Mouse (Mus musculus) ES-Bruce4 (cell line): Measurements from ENCODE around the gene Bhlhb9. TPM values are rescaled to one million over a fixed set of nuclear protein-coding genes. Genes with fewer than 3 reads are reported as not detected.
"Not testable (repeated sequence)": the region's sequence is repeated elsewhere in the genome, so short reads cannot be mapped to it uniquely, and the experiment has no call there.

ENCODE experiments used
- H3K27ac ChIP-seq: 2 replicates; pipeline ENCODE4 v1.5.1; 2012; ENCODE audit warnings: low read length, inconsistent platforms; ENCODE audit not compliant: insufficient read depth
- H3K27me3 ChIP-seq: 2 replicates; pipeline ENCODE4 v1.6.1; 2012; ENCODE audit warnings: mild to moderate bottlenecking, low read length, inconsistent platforms; ENCODE audit not compliant: control insufficient read depth, poor library complexity, insufficient read depth, severe bottlenecking
- H3K36me3 ChIP-seq: 2 replicates; pipeline ENCODE4 v1.6.1; 2012; ENCODE audit warnings: inconsistent platforms, mild to moderate bottlenecking, low read length, moderate library complexity; ENCODE audit not compliant: control insufficient read depth, poor library complexity, insufficient read depth, severe bottlenecking
- H3K4me1 ChIP-seq: one replicate; pipeline ENCODE4 v1.8.1; 2011; ENCODE audit warnings: low read length; ENCODE audit not compliant: control insufficient read depth, insufficient read depth
- H3K4me3 ChIP-seq: 2 replicates; pipeline ENCODE4 v1.5.1; 2011; ENCODE audit warnings: low read depth, mild to moderate bottlenecking, low read length
- H3K9ac ChIP-seq: 2 replicates; pipeline ENCODE4 v1.6.1; 2012; ENCODE audit warnings: low read depth, mild to moderate bottlenecking, inconsistent platforms; ENCODE audit not compliant: poor library complexity, severe bottlenecking
- H3K9me3 ChIP-seq: replicated peaks from 2 replicates; pipeline ENCODE4 v1.6.1; 2012; ENCODE audit warnings: mild to moderate bottlenecking, low read length, inconsistent platforms; ENCODE audit not compliant: control insufficient read depth, poor library complexity, insufficient read depth, severe bottlenecking
- CTCF ChIP-seq: IDR thresholded peaks from one replicate; pipeline ENCODE4 v1.8.1; 2011; ENCODE audit warnings: low read depth, low read length
- EP300 ChIP-seq: IDR thresholded peaks from 2 replicates; pipeline ENCODE4 v1.6.1; 2011; ENCODE audit warnings: low read depth, low read length; ENCODE audit not compliant: insufficient read depth
- POLR2A ChIP-seq: IDR thresholded peaks from one replicate; pipeline ENCODE4 v1.8.1; 2011; ENCODE audit warnings: low read length; ENCODE audit not compliant: insufficient read depth
- polyA plus RNA-seq: library from polyadenylated mRNA; stranded (reverse); fragments of >200 nt; gene quantifications from 2 replicates; pipeline ENCODE4 v1.2.4, GENCODE M21; 2011; ENCODE audit warnings: low read depth; ENCODE audit not compliant: missing spikeins, insufficient read depth, insufficient read length

The Bhlhb9 gene
- polyA plus RNA-seq, 1 experiment = 29.8 TPM

DNA sequence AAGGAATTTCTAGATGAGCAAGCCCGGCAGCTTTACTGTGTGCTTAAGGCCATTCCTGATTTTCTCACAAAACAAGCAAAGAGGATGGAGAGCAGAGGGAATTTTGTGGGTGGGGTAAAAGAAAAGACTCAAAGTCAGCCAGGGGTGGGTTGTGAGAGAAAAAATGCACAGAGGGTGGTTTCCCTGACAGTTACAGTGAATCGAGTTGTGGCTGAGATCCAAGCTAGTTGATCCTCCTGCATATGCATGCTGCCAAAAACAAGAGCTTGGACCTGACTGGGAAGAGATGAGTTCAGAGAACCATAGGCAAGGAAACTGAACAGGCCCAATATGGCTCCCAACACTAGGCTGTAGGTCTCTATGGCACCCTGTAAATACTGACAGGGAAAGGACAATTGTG lies 40.5 kb downstream of the Bhlhb9 start:
- Histone ChIP-seq H3K9ac (no peak overlapping the region), H3K4me1 (no peaks in the 10 kb centered on the region), H3K27me3 (no peaks in the 10 kb centered on the region), H3K36me3 (no peaks in the 10 kb centered on the region), H3K27ac (no peak overlapping the region), H3K9me3 (no peaks in the 10 kb centered on the region), H3K4me3 (no peak overlapping the region)
- no peak for TF ChIP-seq CTCF
- TF ChIP-seq POLR2A = no peak
- TF ChIP-seq EP300 = no peak

DNA sequence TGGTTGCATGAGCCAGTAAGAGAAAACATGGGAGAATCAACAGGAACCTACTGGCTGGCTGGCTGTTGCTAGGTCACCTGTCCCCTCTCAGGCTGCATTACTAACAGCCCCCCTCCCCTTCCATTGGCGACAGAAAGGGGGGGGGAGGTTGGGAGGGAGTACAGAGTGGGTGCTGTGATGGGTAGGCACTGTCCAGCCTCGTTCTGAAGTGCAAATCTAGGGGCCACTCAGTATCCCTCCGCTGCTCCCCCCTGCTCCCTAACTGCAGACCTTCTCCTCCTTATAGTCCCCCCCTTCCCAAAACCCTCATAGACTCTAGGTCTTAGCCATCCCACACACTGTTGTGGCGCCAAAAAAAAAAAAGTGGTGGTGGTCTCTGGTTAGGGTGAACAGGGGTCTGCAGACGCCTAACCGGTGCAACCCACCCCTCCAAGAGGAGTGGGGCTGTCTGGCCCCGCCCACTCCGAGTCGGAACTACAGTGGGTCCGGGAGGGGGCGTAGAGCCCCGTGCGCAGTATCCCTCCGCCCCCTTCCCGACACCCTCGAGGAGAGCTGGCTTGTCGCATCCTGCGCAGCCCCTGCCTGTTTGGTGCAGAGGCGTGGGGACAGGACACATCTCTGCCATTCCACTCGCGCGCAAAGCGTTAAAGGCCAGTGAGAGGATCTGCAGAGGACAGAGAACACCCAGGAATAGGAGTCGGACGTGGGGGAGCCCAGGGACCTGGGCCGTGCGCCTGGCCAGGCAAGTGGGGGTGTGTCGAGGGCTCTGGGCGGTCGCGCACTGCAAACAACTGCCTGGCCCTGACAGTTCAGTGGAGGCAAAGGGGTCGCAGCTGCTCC lies 41.3 kb downstream of the Bhlhb9 start, which contains the start of gene Gprasp2:
Gene Gprasp2 (plus strand): TSS at position 514 of the 840 bp plus-strand sequence.
- not testable (repeated sequence) for H3K36me3 ChIP-seq, H3K4me1 ChIP-seq, H3K27ac ChIP-seq, H3K9me3 ChIP-seq, H3K27me3 ChIP-seq
- H3K4me3 ChIP-seq = peak within 1 kb of the TSS; percentile 88
- peak within 1 kb of the TSS; percentile 77 for H3K9ac ChIP-seq

DNA sequence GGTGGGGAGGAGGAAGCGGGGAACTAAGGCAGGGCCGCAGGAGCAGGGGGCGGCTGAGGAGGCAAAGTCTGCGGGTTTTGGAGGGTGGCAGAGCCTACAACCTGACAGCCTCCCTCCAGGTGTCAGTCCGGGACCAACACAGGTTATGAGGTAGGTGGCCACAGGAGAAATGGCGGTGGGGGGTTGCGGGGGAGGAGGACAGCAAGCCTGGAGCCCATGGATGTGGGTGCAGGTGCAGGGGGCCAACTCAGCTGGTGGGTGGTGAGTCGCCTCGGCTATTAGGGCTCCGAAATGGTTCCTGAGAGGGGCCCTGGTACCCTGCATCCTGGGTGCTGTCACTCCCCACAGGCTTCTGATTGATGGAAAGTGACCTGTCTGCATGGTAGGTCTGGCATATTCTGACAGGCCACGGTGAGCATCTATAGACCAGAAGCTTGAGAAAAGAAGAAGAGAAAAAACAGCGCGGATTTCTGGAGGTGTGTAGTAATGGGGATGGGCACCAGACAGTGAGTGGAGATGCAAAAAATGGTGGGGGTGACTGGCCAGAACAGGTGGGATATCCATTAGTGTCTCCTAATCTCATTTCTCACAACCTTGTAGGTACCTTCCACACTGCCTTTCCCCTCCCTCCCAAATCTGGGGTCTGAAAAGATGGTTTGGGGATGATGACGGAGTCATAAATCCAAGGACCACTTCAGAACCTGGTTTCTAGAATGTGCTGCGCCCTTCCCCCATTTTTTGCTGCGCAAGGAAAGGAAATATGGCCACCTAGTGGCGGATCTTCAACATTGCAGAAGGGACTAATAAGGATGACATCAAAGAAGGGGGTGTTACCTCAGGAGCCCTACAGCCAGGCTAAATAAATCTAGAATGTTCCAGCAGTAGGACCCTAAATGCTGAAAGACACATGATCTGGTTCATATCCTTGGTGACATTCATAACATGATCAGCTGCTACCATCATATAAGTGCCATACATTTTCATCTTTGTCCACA lies 42.3 kb downstream of the Bhlhb9 start:
- H3K27me3 ChIP-seq, H3K9me3 ChIP-seq, H3K4me1 ChIP-seq, H3K36me3 ChIP-seq, H3K27ac ChIP-seq: not testable (repeated sequence)
- Histone ChIP-seq H3K9ac (peak overlapping the region; percentile 77), H3K4me3 (peak overlapping the region; percentile 88)

DNA sequence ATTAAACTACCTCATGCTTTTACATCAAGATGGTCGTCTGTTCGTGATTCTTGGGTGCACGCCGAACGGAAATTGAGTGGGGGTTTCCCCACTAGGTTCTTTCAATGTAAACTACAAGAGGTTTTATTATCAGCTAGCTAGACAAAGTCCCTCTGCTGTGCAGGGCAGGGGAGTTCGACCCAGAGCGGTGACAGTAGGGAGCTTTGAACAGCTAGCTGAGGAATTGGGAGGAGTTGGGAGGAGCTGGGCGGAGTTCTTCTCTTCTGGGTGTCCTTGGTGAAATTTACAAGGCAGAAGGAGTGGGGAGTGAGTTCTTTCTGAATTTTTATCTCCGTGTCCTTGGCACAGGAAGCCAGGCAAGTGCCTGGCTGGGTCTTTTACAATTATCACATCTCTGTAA lies 69.4 kb downstream of the Bhlhb9 start:
- H3K27me3 ChIP-seq, H3K9ac ChIP-seq, H3K4me1 ChIP-seq, H3K4me3 ChIP-seq, H3K9me3 ChIP-seq, H3K27ac ChIP-seq, H3K36me3 ChIP-seq: not testable (repeated sequence)

DNA sequence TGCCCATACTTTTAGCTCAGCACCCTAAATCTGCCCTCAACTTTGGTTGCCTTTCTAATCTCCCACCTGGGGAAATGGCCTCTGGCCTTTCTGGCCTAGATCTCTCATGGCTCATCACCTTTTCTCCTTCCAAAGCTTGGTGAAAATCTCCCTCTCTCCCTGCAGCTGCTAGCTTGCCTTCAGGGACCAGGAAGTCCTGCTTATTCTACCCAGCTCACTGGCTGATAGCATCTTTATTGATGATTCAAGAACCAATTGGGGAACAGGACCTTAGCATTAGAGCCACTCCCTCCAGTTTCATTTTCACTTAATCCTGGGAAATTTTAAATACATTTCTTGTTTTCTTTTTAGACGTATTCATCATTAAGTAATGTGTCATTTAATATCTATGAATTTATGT lies 79.3 kb downstream of the Bhlhb9 start:
- Histone ChIP-seq H3K27me3 (no peaks in the 10 kb centered on the region), H3K9me3 (no peaks in the 10 kb centered on the region), H3K4me1 (no peaks in the 10 kb centered on the region), H3K36me3 (no peaks in the 10 kb centered on the region), H3K27ac (no peak overlapping the region), H3K4me3 (no peak overlapping the region), H3K9ac (no peak overlapping the region)
- TF ChIP-seq EP300 = no peak
- TF ChIP-seq CTCF = no peak
- no peak for TF ChIP-seq POLR2A

DNA sequence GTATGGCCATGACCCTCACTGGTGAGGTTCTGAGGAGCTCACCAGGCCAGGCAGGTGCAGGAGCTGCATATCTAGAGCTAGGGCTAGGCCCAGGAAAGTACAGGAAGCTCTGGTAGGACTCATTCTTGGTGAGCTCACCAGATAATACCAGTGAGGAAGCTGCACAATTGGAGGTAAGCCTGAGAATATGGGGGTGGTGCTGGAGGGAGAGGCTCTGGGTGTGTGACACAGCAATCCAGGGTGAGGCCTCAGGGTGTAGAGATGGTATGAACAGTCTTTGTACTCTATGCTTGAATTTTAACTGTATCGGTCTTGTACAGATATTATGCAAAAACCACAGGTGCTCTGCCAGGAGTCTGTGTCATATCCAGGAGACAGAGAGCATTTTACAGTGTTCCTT lies 82.2 kb downstream of the Bhlhb9 start:
- Histone ChIP-seq H3K36me3 (no peaks in the 10 kb centered on the region), H3K9ac (no peak overlapping the region), H3K4me1 (no peaks in the 10 kb centered on the region), H3K27me3 (no peaks in the 10 kb centered on the region), H3K27ac (no peak overlapping the region), H3K4me3 (no peak overlapping the region), H3K9me3 (no peaks in the 10 kb centered on the region)
- no peak for TF ChIP-seq CTCF
- TF ChIP-seq EP300 = no peak
- no peak for TF ChIP-seq POLR2A
